Mouse (Mus musculus): ENCODE measurements around the gene Gsg1l.

Gene Gsg1l

DNA sequence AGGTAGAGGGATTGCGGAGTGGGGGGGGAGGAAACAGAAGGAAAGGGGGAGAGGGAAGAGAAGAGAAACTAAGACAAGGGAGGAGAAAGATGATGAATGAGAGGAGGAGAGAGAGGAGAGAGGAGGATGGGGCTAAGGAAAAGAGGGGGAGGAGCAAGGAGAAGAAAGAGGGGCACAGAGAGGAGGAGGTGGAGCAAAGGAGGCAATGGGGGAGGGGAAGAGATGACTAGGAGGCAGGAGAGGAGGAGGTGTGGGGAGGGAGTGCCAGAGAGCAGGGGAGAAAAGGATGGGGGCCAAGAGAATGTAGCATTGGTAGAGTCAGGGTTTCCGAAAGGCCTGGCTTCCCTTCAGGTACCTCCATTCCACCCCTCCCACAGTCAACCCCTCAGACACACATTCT, 147.9 kb downstream of the Gsg1l start:
- DNase-seq (ENCODE audit: low spot score): peak; percentile 16

DNA sequence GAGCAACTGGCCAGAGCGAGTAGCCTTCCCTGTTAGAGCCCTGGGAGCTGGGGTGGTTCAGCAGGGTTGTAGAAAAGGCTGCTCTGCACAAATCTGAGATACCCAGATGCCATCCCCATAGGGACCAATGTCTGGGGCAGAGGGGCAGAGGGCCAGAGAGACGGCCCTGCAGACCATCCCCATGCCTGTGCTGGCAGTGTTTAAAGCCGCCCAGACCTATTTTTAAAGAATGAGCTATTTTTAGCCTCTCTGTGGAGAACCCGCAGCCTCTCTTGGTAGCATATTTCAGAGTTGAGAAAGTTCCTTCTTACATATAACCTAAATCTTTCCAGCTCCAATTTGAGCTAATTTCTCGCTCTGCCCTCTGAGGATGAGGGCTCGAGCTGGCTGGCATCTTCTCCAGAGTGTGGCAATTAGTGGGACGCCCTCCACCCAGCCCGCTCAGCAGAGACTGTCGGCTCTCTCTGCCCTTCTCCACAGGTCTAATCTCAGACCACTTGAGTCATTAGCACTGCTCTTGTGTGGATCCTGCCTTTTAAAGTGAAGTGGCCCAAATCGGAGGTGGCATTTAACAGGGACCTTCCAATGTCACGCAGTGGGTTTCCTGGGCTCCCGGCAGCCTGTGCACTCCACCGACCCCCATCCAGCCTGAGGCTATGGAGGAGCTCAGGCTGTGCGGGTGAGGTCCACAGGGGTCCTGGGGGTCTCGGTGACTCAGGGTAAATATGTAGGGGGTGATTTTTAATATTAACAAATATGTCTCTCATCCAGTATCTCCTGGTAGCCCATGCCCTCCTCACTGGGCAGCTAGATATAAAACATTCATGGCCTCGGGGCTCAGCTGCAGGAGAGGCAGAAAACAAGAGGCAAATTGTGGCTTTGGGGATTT, 148.6 kb downstream of the Gsg1l start:
- no peak for DNase-seq (ENCODE audit: low spot score)

DNA sequence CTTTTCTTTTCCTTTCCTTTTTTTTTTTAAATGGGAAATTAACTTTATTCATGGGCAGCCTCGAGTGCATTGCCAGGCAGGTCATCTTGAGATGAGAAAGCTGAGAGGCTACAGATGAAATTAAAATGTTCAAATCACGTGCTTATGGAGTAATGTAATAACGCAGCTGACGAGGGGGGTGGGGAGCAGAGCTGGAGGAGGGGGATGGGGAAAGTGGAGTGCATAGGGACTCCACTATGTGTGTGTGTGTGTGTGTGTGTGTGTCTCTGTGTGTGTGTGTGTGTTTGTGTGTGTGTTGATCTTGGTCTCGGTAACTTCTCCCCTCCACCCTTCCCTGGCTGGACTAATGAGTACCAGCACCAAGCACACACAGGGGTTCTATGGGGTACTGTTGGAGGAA, 150.6 kb downstream of the Gsg1l start:
- no peak for DNase-seq (ENCODE audit: low spot score)

DNA sequence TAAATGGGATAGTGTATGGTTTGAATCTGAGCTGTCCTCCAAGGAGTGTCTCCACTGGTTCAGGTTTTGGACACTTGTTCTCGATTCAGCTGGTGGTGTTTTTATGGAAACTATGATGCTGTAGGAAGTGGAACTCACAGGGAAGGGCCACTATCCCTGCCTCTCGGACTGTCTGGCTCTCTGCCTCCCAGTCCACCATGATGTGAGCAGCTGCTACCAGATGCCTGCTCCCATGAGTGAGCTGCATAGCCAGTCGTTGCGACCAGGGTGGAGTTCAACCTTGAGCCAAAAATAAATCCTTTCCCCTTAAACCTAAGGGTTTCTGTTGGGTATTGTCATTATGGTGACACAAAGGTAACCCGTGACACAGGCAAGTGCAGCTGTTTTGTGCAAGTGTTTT, 158.2 kb downstream of the Gsg1l start:
- DNase-seq (ENCODE audit: low spot score): no peak

DNA sequence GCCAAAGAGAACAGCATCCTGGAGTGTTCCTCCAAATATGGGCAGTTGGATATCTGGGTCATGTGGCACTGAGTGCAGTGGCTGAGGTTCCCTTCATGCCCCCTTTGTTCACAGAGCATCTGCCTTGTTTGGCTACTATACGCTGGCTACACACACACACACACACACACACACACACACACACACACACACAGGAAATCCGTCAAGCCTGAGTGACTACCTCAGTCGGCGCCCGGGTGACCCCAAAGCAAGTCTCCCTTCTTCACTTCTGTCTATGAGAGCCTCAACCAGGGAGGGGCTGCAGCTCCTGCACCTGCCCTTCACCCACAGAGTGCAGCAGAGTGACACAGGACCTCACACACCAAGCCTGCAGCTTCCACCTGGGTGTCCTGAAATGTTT, 161.4 kb downstream of the Gsg1l start:
- DNase-seq (ENCODE audit: low spot score): no peak

DNA sequence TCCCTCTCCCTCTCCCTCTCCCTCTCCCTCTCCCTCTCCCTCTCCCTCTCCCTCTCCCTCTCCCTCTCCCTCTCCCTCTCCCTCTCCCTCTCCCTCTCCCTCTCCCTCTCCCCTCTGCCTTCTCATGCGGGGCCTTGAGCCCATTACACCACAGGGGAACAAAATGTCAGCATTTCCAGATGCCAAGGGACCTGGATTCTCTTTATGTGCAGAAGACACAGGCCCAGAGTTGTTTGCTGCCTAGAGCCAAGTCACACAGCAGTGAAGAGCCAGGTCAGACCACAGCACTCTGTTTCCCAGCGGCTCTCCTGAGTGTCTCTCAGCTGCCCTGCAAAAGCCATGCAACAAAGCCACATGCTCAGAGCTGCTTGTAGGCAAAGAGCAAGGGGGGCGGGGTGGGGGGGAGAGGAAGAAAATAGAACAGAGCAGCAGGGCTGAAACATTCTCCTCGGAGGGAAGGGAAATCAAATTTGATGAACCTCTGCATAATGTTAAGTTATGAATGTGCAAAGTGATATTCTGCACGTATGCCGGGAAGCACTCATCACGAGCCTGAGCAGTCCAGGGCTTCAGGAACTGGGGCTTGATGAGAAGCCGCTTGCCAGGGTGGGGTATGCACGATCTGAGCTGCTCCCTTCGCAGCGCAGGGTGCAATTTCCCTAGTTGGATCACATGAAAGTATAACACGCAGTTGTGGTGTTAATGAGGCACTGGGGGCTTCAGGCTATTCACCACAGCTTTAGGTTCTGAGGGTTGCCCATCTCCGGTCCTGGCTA, 181.6 kb downstream of the Gsg1l start:
- no peak for DNase-seq (ENCODE audit: low spot score)

DNA sequence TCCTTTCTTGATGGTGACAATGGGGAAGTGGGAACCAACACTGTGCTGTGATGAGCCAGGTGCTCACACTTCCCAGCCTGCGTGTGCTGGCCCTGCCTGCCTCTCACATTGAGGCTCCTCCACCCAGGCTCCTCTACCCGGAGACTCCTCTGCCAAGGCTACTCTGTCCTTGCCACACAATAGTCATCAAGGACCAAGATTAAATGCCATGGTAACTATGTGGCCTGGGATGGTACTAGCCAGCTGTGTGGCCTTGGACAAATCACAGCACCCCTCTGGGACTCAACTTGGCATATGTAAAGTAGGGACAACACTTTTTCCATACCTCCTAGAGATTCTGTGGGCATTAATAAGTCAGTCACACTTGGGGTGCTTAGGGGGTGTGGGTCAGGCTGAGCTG, 182.3 kb downstream of the Gsg1l start:
- DNase-seq (ENCODE audit: low spot score): no peak

- no peak for DNase-seq (ENCODE audit: low spot score)
Observed at GRCm38 (mm10) chr7:125899036-125899435, 183.2 kb downstream of the Gsg1l start.

GRCm38 (mm10) chr7:125897059-125897458, 185.2 kb downstream of the Gsg1l start:
- no peak for DNase-seq (ENCODE audit: low spot score)

DNA sequence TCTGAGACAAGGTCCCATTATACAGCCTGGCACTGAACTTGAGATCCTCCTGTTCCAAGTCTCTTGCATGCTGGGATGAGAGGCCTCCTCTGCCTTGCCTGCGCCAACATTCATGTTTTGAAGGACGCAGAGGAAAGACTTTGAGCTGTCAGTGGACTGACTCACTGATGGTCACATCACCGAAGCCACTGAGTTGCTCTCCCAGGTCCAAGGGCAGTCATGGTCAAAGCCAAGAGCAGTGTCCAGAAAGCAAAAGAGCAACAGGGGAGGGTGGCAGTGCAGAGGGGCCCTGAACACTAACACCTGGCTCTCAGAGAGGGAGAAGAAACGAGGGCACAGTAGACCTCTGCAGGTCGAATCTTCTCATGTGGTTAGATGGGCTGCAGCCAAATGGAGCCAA, 188.6 kb downstream of the Gsg1l start:
- no peak for DNase-seq (ENCODE audit: low spot score)

GRCm38 (mm10) chr7:125888373-125888772, 193.8 kb downstream of the Gsg1l start:
- DNase-seq (ENCODE audit: low spot score): no peak

- no peak for DNase-seq (ENCODE audit: low spot score)
Observed at GRCm38 (mm10) chr7:125887761-125888160, 194.4 kb downstream of the Gsg1l start.

DNA sequence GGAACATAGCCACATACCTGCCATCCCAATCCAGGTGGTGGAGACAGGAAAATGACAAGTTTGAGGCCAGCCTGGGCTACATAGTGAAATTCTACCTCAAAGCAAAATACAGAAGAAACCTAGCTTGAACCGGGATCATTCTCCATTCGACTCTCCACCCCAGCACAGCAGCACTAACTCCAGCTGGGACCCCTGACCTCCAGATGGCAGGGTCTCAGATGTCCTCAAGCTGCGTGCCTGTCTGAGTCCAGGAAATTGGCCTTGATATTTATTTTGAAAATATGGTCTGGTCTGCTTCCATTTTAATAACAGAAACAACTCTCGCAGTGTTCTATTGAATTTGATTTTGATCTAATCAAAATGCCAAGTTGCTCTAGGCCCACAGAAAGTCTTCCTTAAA, 195.1 kb downstream of the Gsg1l start:
- DNase-seq (ENCODE audit: low spot score): peak; percentile 64

- DNase-seq (ENCODE audit: low spot score): no peak
Observed at GRCm38 (mm10) chr7:125886116-125886680, 196.0 kb downstream of the Gsg1l start.

DNA sequence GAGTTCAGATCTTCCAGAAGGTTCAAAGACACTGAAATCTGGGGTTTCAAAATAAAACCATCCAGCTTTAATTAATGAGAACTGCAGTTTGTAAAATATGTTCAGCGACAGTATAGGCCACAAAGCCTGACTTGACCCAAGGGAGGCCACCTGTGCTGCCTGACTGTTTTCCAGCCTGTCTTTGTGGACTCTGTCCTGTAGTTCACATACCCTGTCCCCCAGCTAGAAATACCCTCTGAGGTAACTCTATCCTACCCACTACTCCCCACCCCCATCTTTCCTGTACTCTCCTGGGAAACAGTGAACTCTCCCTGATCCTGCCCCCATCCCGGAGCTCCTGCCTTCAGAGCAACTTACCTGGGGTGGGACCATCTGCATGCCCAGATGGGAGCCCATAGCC, 199.0 kb downstream of the Gsg1l start:
- no peak for DNase-seq (ENCODE audit: low spot score)

DNA sequence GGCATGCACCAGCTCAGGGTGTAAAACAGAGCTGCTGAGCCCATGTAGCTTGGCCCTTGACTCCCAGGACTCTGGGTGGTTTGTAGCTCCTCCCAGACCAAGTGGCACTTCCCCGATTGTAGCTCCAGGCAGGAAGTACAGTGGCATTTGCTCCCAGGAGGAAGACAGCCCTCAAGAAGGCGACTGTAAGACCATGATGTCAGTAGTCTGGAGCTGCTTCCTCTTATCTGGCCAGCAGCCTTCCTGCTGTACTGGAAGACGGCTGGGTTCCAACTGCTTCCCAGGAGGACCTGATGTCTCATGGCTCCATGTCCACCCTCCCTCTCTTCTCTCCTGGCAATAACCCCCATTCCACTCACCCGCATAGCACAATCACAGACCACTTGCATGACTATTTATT, 204.2 kb downstream of the Gsg1l start:
- DNase-seq (ENCODE audit: low spot score): no peak

DNA sequence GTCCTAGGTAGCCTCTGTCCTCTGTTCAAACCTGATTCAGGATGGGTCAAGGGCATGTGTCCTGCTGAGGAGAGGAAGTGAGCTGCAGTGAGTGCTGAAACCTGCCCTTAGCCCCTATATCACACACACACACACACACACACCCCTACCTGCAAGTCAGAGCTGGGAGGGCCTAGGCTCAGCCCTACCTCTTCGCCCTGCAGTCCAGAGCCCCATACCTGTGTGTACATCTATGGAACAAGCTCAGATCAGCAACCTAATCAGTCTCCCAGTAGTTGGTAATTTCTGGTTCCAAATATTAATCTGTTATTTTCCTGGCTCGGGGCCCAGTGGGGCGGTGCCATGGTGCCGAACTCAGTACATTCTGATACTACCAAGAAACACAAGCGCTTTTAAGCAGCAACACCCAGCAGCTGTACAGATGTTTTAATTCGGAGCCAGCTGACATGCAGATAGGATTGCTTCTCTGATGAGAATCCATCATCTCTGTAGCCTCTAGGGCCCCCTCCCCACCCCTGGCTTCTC, 208.2 kb downstream of the Gsg1l start:
- DNase-seq (ENCODE audit: low spot score): no peak

GRCm38 (mm10) chr7:125872874-125873273, 209.3 kb downstream of the Gsg1l start:
- DNase-seq (ENCODE audit: low spot score): no peak

DNA sequence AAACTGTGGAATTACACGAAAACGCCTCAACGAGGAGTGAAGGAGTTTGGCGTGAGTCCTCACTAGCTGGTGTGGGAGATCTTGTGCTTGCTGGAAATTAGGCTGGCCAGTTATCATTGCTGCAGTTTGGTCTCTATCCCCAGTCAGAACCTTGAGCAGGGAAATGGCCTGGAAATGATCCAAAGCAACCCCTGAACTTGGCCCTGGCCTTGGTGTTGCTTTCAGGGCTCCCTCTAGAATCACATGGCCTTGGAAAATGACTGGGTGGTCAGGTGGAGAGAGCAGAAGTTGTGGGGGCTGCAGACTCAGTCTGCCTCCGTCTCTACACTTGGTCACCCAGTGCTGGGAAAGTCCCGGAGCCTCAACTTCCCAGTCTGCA, 210.0 kb downstream of the Gsg1l start:
- DNase-seq (ENCODE audit: low spot score): no peak

DNA sequence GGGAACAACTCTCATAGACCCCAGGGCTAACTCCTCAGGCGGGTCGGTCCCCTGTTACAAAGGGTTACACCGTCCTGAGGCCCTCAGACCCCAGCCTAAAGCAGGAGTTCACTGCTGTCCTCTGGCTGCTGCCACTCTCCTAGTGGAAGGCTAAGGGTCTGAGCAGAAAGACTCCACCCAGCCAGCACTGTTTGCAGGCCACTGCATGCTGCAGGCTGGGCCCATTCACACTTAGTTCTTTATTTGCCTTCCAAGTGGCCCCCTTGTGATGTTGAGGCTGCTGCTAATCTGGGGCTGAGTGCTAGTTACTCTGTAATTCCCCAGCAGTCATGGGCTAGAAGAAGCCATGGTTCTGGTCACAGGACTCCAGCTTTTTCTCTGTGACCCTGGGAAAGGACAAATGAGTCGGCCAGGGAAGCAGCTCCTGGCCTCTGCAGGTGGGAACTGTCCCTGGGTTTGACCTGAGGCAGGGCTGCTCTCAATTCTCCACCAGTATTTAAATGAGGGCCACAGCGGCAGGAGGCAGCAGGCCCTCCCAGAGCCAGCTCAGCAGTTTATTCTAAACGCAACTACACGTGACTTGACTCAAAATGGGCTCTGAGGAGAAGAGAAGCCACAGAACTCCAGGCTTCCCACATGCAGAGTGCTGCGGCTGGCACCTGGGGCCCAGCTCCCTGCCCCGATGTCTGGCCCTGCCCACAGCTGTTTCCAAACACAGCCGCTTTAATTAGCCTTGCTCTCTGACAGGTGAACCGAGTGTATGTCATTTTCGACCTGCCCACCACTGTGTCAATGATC, 210.6 kb downstream of the Gsg1l start:
- no peak for DNase-seq (ENCODE audit: low spot score)

- no peak for DNase-seq (ENCODE audit: low spot score)
Observed at GRCm38 (mm10) chr7:125868570-125868969, 213.6 kb downstream of the Gsg1l start.

DNA sequence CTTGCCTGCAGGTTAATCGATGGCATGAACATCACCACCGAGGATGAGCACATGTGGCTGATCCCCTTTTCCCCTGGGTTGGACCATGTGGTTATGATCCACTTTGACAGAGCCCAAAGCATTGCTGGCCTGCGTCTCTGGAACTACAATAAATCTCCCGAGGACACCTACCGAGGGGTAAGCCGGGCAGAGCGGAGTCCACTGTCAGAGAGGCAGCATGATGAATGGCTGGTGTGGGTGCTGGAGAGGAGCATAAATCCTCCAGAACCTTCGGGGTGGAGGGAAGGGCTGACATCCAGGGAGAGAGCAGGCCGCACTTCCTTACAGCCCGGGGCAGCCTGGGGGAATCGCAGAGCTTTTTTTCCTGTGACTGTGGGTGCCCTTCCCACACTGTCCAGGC, 217.0 kb downstream of the Gsg1l start:
- DNase-seq (ENCODE audit: low spot score): peak; percentile 63
